Mouse (Mus musculus) adrenal gland (tissue): ENCODE measurements around the gene Herc1.

Experiments used
- intact Hi-C: fragments of 180-260 bp; cut with DNase I; formaldehyde crosslinking; loops from one replicate; pipeline ENCODE4 v1.15.1; 2025

The Herc1 gene

GRCm38 (mm10) chr9:66347405-66348035, 2.7 kb upstream of the Herc1 start:
- intact Hi-C loops, result no loop called here

- intact Hi-C loops, result no loop called here
These were observed 948 bp upstream of the Herc1 start for GRCm38 (mm10) chr9:66349144-66349859.

- intact Hi-C loops, result no loop called here
These were observed 659 bp downstream of the Herc1 start for GRCm38 (mm10) chr9:66350788-66351430.

GRCm38 (mm10) chr9:66352704-66353103, 2.5 kb downstream of the Herc1 start:
- intact Hi-C loops, result no loop called here

GRCm38 (mm10) chr9:66359135-66359534, 8.9 kb downstream of the Herc1 start:
- intact Hi-C loops, result no loop called here

GRCm38 (mm10) chr9:66360143-66360690, 10.0 kb downstream of the Herc1 start:
- intact Hi-C loops, result no loop called here

- intact Hi-C loops, result no loop called here
These were observed 18.7 kb downstream of the Herc1 start for GRCm38 (mm10) chr9:66368890-66369433.

- intact Hi-C loops, result no loop called here
These were observed 20.1 kb downstream of the Herc1 start for GRCm38 (mm10) chr9:66370334-66370733.

GRCm38 (mm10) chr9:66370847-66371246, 20.6 kb downstream of the Herc1 start:
- intact Hi-C loops, result no loop called here

GRCm38 (mm10) chr9:66373432-66373831, 23.2 kb downstream of the Herc1 start:
- intact Hi-C loops, result no loop called here

GRCm38 (mm10) chr9:66374495-66375478, 24.5 kb downstream of the Herc1 start:
- intact Hi-C loops, result no loop called here

GRCm38 (mm10) chr9:66383417-66383816, 33.2 kb downstream of the Herc1 start:
- intact Hi-C loops, result no loop called here

GRCm38 (mm10) chr9:66390338-66390737, 40.1 kb downstream of the Herc1 start:
- intact Hi-C loops, result loop anchor here (10.0 kb wide), 1 partner anchor 64 kb away; no protein-coding TSS in a partner anchor

GRCm38 (mm10) chr9:66393304-66393703, 43.1 kb downstream of the Herc1 start:
- intact Hi-C loops, result loop anchor here (10.0 kb wide), 1 partner anchor 61 kb away; no protein-coding TSS in a partner anchor

GRCm38 (mm10) chr9:66423492-66423891, 73.2 kb downstream of the Herc1 start:
- intact Hi-C loops, result no loop called here

- intact Hi-C loops, result no loop called here
These were observed 89.8 kb downstream of the Herc1 start for GRCm38 (mm10) chr9:66440007-66440406.

- intact Hi-C loops, result no loop called here
These were observed 98.0 kb downstream of the Herc1 start for GRCm38 (mm10) chr9:66448253-66448652.

GRCm38 (mm10) chr9:66465087-66465486, 114.8 kb downstream of the Herc1 start:
- intact Hi-C loops, result loop anchor here (10.0 kb wide), 1 partner anchor 320 kb away; no protein-coding TSS in a partner anchor

GRCm38 (mm10) chr9:66477785-66478184, 127.5 kb downstream of the Herc1 start:
- intact Hi-C loops, result no loop called here

- intact Hi-C loops, result no loop called here
These were observed 133.2 kb downstream of the Herc1 start for GRCm38 (mm10) chr9:66483429-66483828.
